Mouse (Mus musculus) forebrain, postnatal 0 days (tissue): ENCODE measurements at regions not wholly inside any gene's neighbourhood (a gene's known extent, or its start where the extent isn't known, plus 50 kb on each side); places are given as distances from the start of the nearest gene placed in this dataset.

Source experiments
- ATAC-seq: fragments of 200-750 bp; cut with Nextera tagmentation; 2 replicates; pipeline ENCODE4 v1.8.0; 2017; ENCODE audit warnings: mild to moderate bottlenecking, moderate library complexity
- DNase-seq: peaks from one replicate; pipeline ENCODE4 v3.0.0-alpha.2; 2015
- H3K27ac ChIP-seq: fragments of 300-500 bp; sonication (generic); 2 replicates; pipeline ENCODE4 v1.5.1; 2014; ENCODE audit warnings: low read depth, mild to moderate bottlenecking, antibody characterized with exemption, low read length, moderate library complexity, mixed read lengths
- H3K27me3 ChIP-seq: fragments of 300-500 bp; sonication (generic); 2 replicates; pipeline ENCODE4 v1.6.1; 2014; ENCODE audit warnings: mild to moderate bottlenecking, low read length, mixed read lengths; ENCODE audit not compliant: insufficient read depth
- H3K36me3 ChIP-seq: fragments of 300-500 bp; sonication (generic); 2 replicates; pipeline ENCODE4 v1.6.1; 2014; ENCODE audit warnings: mild to moderate bottlenecking, moderate library complexity; ENCODE audit not compliant: insufficient read depth
- H3K4me1 ChIP-seq: fragments of 300-500 bp; sonication (generic); 2 replicates; pipeline ENCODE4 v1.6.1; 2014; ENCODE audit warnings: antibody characterized with exemption; ENCODE audit not compliant: insufficient read depth
- H3K4me2 ChIP-seq: fragments of 300-500 bp; sonication (generic); 2 replicates; pipeline ENCODE4 v1.6.1; 2014; ENCODE audit warnings: low read depth, mild to moderate bottlenecking, moderate library complexity
- H3K4me3 ChIP-seq: fragments of 300-500 bp; sonication (generic); 2 replicates; pipeline ENCODE4 v1.5.1; 2014; ENCODE audit warnings: low read depth, low read length, mixed read lengths
- H3K9ac ChIP-seq: fragments of 300-500 bp; sonication (generic); 2 replicates; pipeline ENCODE4 v1.6.1; 2014; ENCODE audit warnings: mild to moderate bottlenecking
- H3K9me3 ChIP-seq: fragments of 300-500 bp; sonication (generic); 2 replicates; pipeline ENCODE4 v1.6.1; 2016; ENCODE audit warnings: low read length
- CTCF ChIP-seq: sonication (generic); IDR thresholded peaks from 2 replicates; pipeline ENCODE4 v1.5.1; 2016; ENCODE audit warnings: antibody characterized with exemption, control low read depth, low read depth
- WGBS: fragments of 180-500 bp; shearing (Covaris S2); extraction: QIAGEN DNeasy Blood & Tissue Kit; methylation state at CpG from one replicate; pipeline ENCODE4 v1.1.7; 2014; 5-methylcytosine and 5-hydroxymethylcytosine counted together

GRCm38 (mm10) chr14:99430323-99430722, 131.8 kb downstream of the Klf5 start:
- H3K27ac ChIP-seq = no peak overlapping the region
- no peak for DNase-seq

GRCm38 (mm10) chr14:99431697-99432096, 133.2 kb downstream of the Klf5 start:
- Histone ChIP-seq H3K27ac (no peak overlapping the region), H3K9me3 (no peaks in the 10 kb centered on the region), H3K4me2 (no peak overlapping the region), H3K27me3 (no peaks in the 10 kb centered on the region), H3K36me3 (no peaks in the 10 kb centered on the region), H3K4me3 (no peak overlapping the region), H3K4me1 (no peaks in the 10 kb centered on the region), H3K9ac (no peak overlapping the region)
- ATAC-seq (no peak), DNase-seq (no peak)
- no peak for TF ChIP-seq CTCF
- WGBS = 85% methylated on average over 7 of the region's 7 CpGs

More at GRCm38 (mm10) chr14:99430323-99430722, 131.8 kb downstream of the Klf5 start:
- WGBS = 81% methylated on average over 4 of the region's 4 CpGs
- ATAC-seq = no peak
- Histone ChIP-seq H3K36me3 (no peaks in the 10 kb centered on the region), H3K4me1 (no peaks in the 10 kb centered on the region), H3K4me3 (no peak overlapping the region), H3K27me3 (no peaks in the 10 kb centered on the region), H3K9ac (no peak overlapping the region), H3K9me3 (no peaks in the 10 kb centered on the region), H3K4me2 (no peak overlapping the region)
- no peak for TF ChIP-seq CTCF

GRCm38 (mm10) chr14:99434645-99435044, 136.2 kb downstream of the Klf5 start:
- no peaks in the 10 kb centered on the region for H3K36me3 ChIP-seq
- TF ChIP-seq CTCF = no peak
- H3K4me3 ChIP-seq = no peak overlapping the region
- H3K27ac ChIP-seq = no peak overlapping the region
- no peaks in the 10 kb centered on the region for H3K9me3 ChIP-seq
- no peaks in the 10 kb centered on the region for H3K4me1 ChIP-seq
- DNase-seq (no peak), ATAC-seq (no peak)
- no peak overlapping the region for H3K9ac ChIP-seq
- no peak overlapping the region for H3K4me2 ChIP-seq
- 93% methylated on average over 1 of the region's 1 CpGs for WGBS
- H3K27me3 ChIP-seq = no peaks in the 10 kb centered on the region

- no peak overlapping the region for H3K27ac ChIP-seq
- no peaks in the 10 kb centered on the region for H3K9me3 ChIP-seq
- no peaks in the 10 kb centered on the region for H3K4me1 ChIP-seq
- no peak for ATAC-seq
- no peak for TF ChIP-seq CTCF
- H3K4me3 ChIP-seq = no peak overlapping the region
- H3K36me3 ChIP-seq = no peaks in the 10 kb centered on the region
- no peaks in the 10 kb centered on the region for H3K27me3 ChIP-seq
- no peak for DNase-seq
- no peak overlapping the region for H3K4me2 ChIP-seq
- no peak overlapping the region for H3K9ac ChIP-seq
- 86% methylated on average over 3 of the region's 3 CpGs for WGBS
These were observed 137.0 kb downstream of the Klf5 start for GRCm38 (mm10) chr14:99435512-99435911.

GRCm38 (mm10) chr14:99436051-99436450, 137.6 kb downstream of the Klf5 start:
- WGBS = 81% methylated on average over 1 of the region's 1 CpGs
- H3K4me1 ChIP-seq = no peaks in the 10 kb centered on the region
- TF ChIP-seq CTCF = no peak
- no peaks in the 10 kb centered on the region for H3K36me3 ChIP-seq
- no peak for ATAC-seq
- H3K27me3 ChIP-seq = no peaks in the 10 kb centered on the region
- no peak overlapping the region for H3K4me2 ChIP-seq
- no peak overlapping the region for H3K9ac ChIP-seq
- H3K27ac ChIP-seq = no peak overlapping the region
- H3K9me3 ChIP-seq = no peaks in the 10 kb centered on the region
- no peak overlapping the region for H3K4me3 ChIP-seq
- no peak for DNase-seq

GRCm38 (mm10) chr14:99449112-99449511, 150.6 kb downstream of the Klf5 start:
- no peak for DNase-seq
- Histone ChIP-seq H3K4me3 (no peak overlapping the region), H3K4me2 (no peak overlapping the region), H3K36me3 (no peaks in the 10 kb centered on the region), H3K9me3 (no peaks in the 10 kb centered on the region), H3K27me3 (no peaks in the 10 kb centered on the region), H3K4me1 (no peaks in the 10 kb centered on the region), H3K9ac (no peak overlapping the region), H3K27ac (no peak overlapping the region)
- TF ChIP-seq CTCF = no peak
- no peak for ATAC-seq
- 46% methylated on average over 5 of the region's 5 CpGs for WGBS

- Histone ChIP-seq H3K4me2 (no peak overlapping the region), H3K4me1 (no peaks in the 10 kb centered on the region), H3K27me3 (no peaks in the 10 kb centered on the region), H3K36me3 (no peaks in the 10 kb centered on the region), H3K9ac (no peak overlapping the region), H3K4me3 (no peak overlapping the region), H3K9me3 (no peaks in the 10 kb centered on the region), H3K27ac (no peak overlapping the region)
- WGBS = 92% methylated on average over 5 of the region's 5 CpGs
- ATAC-seq = no peak
- no peak for DNase-seq
- TF ChIP-seq CTCF = no peak
These were observed 151.4 kb downstream of the Klf5 start for GRCm38 (mm10) chr14:99449870-99450269.
